Mouse (Mus musculus) heart, postnatal 14 days (tissue): Measurements from ENCODE around the gene Pde10a. TPM values are rescaled to one million over a fixed set of nuclear protein-coding genes. Genes with fewer than 3 reads are reported as not detected.

Experiments
- DNase-seq, 2 experiments: peaks; one replicate each; pipeline ENCODE4 v3.0.0; 2021 to 2022
- intact Hi-C: fragments of 180-260 bp; cut with DNase I; formaldehyde crosslinking; loops from one replicate; pipeline ENCODE4 v1.15.1; 2025
- total RNA-seq, 2 experiments: library from RNA; stranded (reverse); gene quantifications; 2 replicates each; pipeline ENCODE4 v1.2.3; 2021

Gene Pde10a
- total RNA-seq, 2 experiments from 2014 or later, result 2.9 to 5.0 TPM

DNA sequence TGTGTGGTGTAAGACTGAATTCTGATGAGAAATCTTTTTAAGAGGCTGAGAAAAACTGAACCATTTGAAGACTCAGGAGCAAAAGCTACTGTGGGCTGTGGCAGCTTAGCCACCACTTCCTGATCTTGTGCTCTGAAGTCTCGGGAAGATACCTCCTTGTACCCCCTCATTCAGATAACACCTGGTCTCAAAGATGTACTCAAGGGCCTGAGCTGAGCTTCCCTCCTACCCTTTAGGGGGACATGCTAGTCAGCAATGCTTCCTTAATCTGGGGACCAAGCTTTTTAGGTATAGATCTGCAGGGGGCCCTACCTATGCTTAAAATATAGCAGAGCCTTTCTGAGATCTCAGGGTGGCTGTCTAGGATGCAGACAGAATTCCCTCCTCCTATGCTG, 37.7 kb downstream of the Pde10a start:
- intact Hi-C loops, result no loop called here
- no peak for DNase-seq

DNA sequence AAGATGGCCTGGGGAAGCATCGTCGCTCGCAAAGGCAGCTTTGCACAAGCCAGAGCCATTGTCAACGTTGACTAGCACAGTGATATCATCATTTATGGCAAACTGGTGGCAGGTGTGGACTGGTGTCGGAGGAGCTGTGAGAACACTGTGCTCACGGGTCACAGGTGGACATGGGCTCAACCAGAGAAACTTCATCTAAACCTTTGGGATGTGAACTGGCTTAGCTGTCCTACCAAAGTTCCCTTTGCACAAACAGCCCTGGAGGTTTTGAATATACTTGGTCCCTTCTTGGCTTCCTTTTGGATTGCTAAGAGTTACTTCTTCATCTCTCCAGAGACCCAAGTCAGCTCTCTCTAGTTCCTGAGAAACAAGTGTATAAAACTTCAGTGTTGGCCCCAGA, 41.7 kb downstream of the Pde10a start, which contains the start of gene Gm17087:
Gene Gm17087, minus strand, starts transcription at position 101 of the 400 bp plus-strand sequence.
- intact Hi-C loops, result no loop called here
- DNase-seq, result no peak

DNA sequence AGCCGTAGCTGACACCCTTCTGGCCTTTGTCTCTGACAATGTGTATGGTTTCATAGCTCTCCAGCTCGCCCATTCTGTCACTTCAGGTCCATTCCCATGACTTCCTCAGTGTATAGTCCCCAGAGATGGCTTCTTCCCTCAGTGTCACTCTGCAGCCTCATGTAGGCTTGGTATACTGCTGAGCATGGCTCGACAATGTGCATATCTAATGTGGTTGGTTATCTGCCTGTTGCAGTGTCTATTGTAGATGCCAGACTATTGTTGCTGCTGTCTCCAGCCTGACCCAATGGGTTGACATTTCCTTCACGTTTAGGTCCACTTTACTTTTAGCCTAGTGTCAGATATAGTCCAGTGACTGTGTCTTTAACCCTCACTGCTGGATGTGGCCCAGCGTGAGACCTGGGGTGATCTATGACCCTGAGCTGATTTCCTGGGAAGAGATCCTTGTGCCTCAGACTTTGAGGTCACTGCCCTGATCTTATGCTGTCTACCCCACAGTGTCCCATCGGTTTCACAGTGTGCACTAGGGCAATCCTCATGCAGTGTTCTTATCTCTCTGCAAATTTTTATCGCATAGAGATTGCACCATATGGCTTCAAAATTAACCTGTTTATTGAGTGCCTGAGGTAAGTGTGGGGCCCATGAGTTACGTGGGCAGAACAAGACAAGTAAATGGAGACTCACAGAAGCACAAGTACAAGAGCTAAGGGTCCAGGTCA, 48.5 kb downstream of the Pde10a start:
- no peak for DNase-seq
- intact Hi-C loops, result no loop called here

DNA sequence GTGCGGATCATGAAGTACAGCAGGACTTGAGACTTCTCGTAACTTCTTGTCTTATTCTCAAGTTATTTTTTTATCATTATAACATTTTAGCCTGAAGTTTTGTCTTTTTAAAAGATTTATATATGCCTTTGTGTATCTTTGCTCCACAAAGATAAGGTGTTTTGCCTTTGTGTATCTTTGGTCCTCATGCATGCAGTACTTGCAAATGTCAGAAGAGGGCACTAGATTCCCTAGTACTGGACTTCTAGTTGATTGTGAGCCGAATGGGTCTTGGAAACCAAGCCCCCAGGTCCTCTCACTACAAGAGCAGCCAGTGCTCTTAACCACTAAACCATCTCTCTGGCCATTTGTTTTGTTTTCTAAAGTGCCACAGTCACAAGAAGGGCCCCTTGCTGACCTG, 55.2 kb downstream of the Pde10a start:
- intact Hi-C loops, result no loop called here
- DNase-seq, result peak in 1 of 2 experiments; percentile 14

DNA sequence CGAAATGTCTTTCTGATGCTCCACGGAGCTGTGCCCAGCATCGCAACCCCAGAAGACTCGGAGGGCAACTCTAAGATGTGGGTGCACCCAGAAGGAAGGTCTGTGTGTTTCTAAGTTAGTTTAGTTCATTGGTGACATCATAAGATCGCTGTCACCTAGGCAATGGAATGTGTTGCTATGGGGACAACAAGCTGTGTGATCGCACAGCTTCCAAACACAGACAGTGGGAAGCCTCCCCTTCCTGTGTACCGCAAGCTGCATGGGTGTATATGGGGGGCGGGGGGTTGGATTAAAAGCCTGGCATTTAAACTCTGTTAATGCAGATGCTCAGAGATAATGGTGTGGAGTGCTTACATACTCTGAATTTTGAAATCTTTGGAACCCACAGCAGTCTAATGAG, 56.4 kb downstream of the Pde10a start:
- DNase-seq, result no peak
- intact Hi-C loops, result no loop called here

DNA sequence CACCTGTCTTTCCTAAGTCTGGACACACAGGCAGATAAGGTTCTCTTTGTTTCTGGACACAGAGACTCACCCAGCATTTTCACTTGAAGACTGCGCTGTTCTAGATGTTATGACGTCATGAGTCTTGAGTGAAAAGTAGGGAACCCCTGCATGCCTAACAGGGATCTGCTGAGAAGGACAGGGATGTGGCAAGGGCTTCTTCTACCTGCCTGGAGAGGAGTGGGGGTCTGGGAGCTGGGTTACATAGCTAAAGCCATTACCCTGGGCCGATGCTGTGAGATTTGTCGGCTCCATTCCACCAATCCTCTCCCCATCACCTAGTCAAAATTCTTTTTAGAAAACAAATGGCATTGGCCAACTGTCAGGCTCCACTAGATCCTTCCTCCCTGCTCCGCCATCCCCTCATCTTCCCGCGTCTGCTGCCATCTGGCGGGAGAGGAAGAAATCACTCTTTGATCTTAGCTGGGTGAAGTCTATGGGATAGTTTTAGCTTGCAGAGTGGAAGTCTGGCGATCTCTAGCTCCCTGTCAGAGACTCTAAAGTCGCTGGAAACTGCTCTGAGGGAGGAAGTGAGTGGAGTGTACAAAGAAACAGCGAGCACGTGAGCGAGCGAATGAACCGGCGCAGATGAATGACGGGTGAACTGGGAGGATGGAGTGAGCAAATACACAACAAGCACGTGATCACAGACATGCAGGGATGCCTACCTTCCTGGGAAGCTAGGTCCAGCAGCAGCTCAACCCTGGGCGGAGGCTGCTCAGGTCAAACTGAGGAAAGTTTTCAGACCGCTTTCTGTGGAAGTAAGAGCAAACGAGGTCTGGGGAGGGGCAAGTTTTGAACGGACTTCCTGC, 67.5 kb downstream of the Pde10a start:
- intact Hi-C loops, result loop anchor here (1.0 to 5.0 kb wide), 2 partner anchors 65 to 123 kb away; partner anchors contain the start of gene Pde10a
- DNase-seq, result peak; percentile 78 to 87

DNA sequence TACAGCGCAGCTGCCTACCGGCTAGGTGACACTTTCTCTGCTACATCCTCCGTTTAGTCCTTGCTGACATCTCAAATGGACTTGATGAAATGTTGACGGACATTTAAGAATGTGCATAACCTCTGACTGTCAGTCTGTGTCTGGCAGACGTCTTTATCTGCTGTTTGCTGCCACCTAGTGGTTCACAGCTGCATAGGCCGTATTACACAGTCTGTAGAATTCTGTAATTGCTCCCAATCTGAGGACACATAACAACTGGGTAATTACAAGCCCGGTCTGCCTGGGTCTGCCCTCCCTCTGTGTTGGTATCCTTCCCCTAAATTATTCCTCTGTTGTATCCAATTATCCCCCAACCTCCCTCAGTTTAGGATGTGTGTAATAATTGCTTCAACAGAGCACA, 72.6 kb downstream of the Pde10a start:
- intact Hi-C loops, result no loop called here
- peak; percentile 57 to 73 for DNase-seq

DNA sequence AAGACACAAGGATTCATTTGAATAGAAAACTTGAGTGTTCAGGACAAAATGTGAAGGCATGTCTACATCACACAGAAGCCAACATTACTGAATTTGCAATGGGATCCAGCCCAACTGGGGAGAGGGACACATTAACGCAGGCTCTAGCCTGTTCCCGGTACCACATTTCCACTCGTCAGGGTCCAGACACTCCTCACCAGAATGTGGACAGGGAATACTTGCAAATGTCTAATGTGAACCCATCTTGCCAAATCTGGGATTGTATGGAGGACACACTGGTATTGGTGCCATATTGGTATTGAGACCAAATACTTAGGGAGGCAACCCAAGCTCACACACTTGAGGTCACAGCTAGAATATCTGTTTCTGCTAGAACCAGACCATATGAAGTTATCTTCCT, 77.8 kb downstream of the Pde10a start:
- DNase-seq, result no peak
- intact Hi-C loops, result no loop called here

DNA sequence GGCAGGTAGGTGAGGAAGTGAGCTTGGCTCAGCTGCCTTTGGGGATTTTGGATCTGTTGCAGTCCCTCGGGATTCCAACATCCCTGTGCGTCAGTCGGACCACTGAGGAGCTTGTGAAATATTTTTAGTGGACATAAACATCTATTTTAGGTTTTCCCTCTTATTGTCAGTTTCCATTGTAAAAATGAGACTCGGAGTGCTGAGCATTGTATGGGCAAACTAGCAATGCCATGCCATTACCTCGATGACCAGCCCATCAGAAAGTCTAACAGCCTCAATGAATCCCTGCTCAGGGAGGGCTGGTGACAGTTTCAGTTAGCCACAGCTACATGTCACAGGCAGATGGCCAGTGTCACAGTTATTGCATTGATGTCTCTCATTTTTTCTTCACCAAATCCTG, 80.7 kb downstream of the Pde10a start:
- no peak for DNase-seq
- intact Hi-C loops, result no loop called here

DNA sequence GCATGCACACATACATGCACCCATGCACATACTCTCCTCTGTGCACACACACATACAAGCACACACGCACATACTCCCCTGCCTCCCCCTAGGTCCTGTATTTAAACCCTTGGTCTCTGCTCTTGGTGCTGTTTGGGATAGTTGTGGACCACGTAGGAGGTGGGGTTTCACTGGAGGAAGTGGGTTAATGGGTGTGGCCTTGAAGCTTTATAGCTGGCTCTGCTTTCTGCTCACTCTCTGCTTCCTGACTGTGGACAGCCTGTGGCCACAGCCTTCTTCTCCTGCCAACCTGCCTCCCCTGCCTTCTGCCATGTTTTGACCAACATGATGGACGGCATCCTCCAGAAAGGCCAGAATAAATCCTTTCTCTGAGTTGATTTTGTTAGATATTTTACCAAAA, 81.5 kb downstream of the Pde10a start:
- intact Hi-C loops, result no loop called here
- no peak for DNase-seq

DNA sequence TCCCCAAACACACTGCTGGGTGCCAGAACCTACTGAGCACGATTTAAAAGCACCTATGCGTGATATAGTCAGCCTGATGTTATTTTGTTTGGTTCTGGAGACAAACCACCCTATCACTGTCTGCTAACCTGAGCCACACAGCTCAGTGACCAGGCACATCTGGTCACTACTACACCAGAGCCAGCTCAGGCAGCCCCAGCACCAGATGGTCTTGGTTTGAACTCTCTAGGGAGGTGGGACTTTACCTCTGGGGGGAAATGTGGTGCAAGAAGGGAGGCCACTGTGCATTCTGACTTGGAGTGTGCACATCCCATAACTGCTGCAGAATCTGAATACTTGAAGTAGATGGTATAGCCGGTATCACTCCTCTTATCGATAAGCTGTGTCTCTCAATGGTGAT, 86.7 kb downstream of the Pde10a start:
- intact Hi-C loops, result loop anchor here (5.0 kb wide), 1 partner anchor 135 kb away; no protein-coding TSS in a partner anchor
- no peak for DNase-seq

DNA sequence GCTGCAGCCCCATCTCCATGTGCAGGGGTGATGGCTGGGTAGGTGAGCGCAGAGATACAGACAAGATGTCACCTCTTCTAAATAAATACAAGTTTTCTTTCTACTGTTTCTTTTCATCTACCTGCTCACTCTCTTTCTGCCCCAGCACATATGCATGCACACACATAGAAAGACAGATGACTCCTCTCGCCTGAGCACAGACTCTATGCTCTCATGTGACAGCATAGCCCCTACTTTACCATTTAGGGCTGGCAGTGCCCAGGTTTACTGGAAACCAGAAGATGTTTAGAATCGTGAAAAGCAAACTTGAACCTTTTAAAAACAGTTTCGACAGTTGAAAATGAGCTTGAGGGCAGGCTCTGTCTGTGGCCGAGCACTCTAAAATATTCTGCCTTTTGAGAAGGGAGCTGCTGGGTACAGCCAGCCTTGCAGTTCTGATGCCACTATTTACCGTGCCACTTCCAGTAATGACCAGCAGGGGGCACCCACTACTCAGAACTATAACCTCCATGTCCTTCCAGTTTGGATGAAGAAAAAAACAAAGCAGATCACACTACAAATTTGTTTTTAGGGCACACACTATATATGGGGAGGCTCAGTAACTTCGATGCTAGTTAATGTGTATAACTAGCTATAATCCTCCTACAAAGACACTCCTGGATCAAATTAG, 88.8 kb downstream of the Pde10a start:
- peak; percentile 77 to 86 for DNase-seq
- intact Hi-C loops, result loop anchor here (1.0 to 5.0 kb wide), 3 partner anchors 133 to 322 kb away; no protein-coding TSS in a partner anchor

DNA sequence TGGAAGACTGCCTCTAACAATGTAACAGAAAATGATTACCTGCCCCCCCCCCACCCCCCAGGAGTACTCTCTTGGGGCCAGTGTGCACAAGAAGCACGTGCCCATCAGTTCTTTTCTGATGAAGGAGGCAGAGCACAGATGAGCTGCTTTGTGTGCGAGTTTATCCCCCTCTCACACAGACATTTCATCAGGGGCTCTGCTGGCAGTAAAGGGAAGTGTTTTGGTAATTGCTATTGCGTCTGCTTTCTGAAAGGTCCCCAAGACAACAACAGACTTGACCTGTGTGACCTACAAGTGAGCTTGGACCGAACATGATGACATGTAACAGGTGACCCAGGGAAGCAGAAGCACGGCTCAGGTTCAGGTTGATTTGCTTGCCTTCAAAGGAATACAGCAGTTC, 95.2 kb downstream of the Pde10a start:
- intact Hi-C loops, result no loop called here
- no peak for DNase-seq

DNA sequence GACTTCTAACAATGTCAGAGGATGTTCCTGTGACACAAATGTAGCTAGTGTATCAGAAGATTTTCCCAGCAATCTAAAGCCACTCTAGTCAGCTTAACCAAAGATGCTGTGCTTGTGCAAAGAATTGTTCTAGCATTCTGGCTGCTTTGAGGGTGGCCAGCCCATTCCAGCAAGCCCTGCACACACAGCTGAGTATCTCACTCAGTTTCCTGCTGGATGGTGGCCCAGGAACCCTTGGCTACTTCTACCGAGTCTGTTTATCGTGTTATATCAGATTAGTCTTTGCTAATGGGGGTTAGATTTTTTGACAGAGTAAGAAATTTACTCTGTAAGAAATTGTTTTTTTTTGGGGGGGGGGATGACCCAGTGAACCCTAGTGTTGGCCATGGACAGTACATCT, 95.9 kb downstream of the Pde10a start:
- intact Hi-C loops, result no loop called here
- DNase-seq, result peak; percentile 25 to 37

DNA sequence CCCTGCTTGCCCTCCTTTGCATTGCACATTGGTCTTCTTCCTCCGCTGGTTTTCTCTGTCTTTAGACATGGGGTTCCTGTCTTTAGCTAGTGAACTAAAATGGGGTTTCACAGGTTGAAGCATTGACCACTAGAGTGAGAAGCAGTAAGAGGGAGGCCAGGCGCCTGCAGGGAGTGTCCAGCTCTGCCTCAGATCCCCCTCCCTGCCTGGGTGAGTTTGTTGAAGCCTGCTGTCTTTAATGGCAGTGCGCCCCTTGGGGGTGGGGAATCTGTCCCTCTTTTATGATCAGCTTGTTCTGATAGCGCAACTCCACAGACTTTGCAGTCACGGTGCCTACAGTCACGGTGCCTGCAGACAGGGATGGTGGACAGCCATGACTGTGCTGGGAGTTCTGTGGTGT, 96.7 kb downstream of the Pde10a start:
- DNase-seq, result no peak
- intact Hi-C loops, result no loop called here

DNA sequence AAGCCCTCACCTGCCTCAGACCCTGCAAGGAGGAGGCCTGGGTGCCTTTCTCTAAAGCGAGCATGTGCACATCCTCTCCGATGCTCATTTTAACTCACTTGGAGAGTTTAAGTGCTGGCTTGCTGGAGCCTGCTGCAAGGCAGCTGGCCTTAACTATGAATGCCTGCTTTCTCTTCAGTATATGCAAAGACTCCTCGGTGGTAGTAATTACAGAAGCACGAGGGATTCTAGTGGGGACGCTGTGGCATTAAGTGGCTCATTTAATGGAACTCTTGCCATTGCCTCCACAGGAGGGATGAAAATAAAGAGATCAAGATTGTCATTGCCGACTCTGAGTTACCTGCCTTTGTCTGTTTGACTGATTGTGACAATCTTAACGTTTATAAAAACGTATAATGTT, 101.2 kb downstream of the Pde10a start:
- intact Hi-C loops, result no loop called here
- DNase-seq, result no peak

DNA sequence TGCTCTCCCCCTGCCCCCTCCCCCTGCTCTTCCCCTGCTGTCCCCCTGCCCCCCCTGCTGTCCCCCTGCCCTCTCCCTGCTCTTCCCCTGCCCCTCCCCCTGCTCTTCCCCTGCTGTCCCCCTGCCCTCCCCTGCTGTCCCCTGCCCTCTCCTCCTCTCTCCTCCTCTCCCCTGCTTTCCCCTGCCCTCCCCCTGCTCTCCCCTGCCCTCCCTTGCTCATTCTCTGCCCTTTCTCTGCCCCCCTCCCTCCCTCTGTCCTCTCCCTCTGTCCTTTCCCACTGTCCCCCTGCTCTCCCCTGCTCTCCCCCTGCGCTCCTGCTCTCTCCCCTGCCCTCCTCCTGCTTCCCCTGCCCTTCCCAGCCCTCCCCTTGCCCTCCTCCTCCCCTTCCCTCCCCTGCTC, 106.5 kb downstream of the Pde10a start:
- no peak for DNase-seq
- intact Hi-C loops, result no loop called here

DNA sequence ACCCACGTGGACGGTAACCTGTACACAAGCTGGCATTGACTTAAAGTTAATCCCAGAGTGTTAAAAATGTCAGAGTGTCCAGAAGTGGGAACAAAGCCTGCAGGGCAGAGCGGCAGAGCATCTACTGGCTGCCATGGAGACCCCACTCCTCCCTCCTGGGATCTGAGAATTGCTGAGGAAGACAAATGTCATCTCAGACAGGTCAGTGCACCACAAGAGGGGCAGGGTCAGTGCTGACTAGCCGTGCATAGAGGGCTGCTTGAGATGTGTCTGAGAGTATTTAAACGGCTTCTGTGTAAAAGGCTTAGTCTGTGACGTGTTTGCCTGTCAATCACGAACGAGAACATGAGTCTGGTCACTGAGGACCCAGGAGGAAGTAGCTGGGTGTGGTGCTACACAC, 108.4 kb downstream of the Pde10a start:
- intact Hi-C loops, result no loop called here
- DNase-seq, result no peak

DNA sequence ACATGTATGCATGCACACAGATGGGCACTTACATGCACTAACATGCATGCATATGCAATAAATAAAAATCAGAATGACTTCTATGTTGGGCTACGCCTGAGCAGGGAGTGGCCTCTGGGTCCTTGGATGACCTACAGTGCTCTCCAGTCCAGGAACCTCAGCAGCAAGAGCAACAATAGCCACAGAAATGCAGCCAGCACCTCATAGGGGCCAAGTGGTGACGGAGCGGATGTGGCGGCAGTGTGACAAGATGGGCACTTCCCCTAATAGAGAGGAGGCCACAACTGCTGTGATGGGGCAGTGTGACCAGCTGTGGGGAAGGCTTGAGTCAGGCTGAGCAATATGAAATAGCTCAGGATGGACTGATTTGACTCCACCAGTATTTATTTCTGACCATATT, 109.3 kb downstream of the Pde10a start:
- intact Hi-C loops, result no loop called here
- peak; percentile 25 to 53 for DNase-seq

DNA sequence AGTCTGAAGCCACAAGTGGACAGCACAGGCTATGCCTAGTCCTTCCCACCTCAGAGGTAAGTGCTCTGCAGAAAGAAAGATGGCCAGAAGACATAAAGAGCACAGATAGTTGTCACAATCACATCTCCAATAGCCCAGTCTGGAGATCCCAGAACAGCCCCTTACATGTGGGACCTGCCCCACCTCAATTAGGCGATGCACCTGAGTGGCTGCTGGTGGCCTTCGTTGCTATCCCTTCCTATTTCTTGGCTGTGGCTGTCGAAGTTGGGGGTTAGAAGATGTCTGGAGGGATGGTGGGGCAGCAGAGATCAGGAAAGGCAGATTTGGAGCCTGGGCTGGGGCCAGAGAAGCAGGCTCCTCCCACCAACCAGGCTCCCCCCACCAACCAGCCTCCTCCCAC, 111.1 kb downstream of the Pde10a start:
- intact Hi-C loops, result no loop called here
- DNase-seq, result no peak

DNA sequence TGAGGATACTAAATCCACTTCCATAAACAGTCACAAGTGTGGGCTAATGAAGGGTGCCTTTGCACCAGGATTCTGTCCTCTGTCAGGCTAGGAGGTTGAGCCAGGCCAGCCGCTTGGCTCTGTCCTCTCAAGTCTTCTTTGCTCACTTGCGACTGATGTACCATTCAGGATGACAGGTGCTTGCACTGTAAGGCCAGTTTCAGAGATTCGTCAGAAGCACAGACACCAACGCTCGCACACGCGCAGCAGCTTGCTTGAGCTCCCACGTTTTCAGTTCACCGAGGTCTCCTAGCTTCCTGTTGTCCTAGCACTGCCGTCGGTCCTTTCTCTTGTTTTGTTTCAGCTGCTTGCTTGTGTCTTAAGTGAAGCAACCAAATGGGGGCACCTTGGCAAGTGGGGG, 111.5 kb downstream of the Pde10a start:
- DNase-seq, result no peak
- intact Hi-C loops, result no loop called here
